Mouse (Mus musculus) lung, postnatal 0 days (tissue): ENCODE data around the gene Acsf2.

ENCODE experiments used
- CTCF ChIP-seq: IDR thresholded peaks from 2 replicates; pipeline ENCODE4 v1.5.1; 2016; ENCODE audit warnings: antibody characterized with exemption, mild to moderate bottlenecking
- EP300 ChIP-seq: IDR thresholded peaks from 2 replicates; pipeline ENCODE4 v1.6.1; 2016; ENCODE audit warnings: antibody characterized with exemption, mild to moderate bottlenecking, control low read depth

DNA sequence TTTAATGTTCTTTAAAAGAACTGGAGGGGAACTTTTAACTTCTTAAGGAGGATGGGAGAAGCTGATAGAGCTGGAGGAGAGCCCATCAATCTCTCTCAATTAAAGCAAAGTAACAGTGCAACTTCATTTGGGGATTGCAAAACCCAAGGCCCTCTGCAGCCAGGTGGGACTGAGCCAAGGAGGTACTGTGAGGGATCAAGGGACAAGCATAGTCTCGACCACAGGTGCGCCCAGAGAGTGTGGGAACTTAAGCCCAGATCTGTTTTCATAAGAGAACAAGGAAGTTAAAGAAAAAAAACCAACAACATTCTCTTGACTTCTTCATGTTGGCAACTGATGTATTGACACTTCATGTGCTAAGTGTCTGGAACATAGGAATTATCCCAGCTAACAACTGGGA, 26.6 kb downstream of the Acsf2 start:
- TF ChIP-seq CTCF (no peak), EP300 (no peak)
